Mouse (Mus musculus) CD4-positive, CD25-positive, alpha-beta regulatory T cell, adult 2 months (primary cell): ENCODE results near the gene Col13a1.

ENCODE experiments used
- DNase-seq: peaks from one replicate; pipeline ENCODE4 v3.0.0-alpha.2; 2012; ENCODE audit warnings: low read depth, low spot score

Col13a1 gene

GRCm38 (mm10) chr10:61968003-61968553, 10.8 kb downstream of the Col13a1 start:
- DNase-seq = no peak

DNA sequence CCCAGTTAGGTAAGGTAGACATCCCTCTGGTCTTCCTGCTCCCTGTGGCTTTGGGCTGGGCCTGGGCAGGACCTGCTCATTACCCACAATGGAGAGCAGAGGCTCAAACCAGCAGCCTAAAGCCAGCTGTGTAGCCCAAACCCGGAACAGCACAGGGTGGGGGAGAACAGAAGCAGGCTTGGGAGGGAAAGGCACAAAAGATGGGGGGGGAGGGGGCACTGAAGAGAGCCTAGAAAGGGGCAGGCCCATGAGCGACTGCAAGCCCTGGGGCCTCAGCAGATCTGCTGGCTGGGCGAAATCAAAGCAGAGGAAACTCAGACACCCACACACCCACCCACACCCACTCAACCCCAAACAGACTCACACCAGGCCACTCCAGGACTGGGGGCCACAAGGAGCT, 11.7 kb downstream of the Col13a1 start:
- no peak for DNase-seq

DNA sequence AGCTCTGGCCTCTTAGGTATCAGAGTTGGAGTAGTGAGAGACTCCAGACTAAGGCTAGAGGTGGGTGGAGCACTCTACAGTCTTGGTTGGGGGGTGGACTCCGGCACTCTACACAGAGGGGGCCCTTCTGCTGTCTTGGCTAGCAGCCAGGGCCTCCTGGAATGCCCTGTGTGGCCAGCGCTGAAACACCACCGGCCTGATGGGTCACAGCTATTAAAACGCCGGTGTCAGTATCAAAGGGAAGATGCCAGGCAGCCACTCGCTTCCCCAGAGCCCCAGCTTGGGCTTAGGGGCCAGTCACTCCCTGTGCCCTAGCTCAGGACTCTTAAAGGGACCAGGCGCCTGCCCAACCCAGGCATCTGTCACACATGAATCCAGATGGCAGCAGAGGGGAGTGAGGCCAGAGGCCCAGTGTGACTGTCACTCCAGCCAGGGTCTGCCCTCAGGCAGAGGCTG, 13.5 kb downstream of the Col13a1 start:
- DNase-seq = no peak

- no peak for DNase-seq
These were observed 22.2 kb downstream of the Col13a1 start for GRCm38 (mm10) chr10:61956718-61957117.

DNA sequence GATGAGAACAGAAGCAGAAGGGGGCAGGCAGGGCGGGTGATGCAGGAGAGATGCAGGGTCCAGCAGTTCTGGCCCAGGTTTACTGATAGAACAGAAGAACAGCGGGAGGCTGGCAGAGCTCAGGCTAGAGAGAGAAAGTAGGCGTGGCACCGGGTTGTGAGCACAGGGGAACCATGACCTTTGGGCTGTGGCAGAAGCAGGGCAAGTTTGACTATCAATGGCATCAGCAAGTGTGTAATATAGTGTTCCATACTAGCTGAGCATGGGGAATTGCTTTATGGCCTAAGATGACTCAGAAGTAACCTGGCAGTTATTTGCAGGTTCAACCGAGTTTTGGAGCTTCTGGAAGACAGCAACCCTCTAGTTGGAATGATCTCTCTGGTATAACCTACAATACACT, 25.0 kb downstream of the Col13a1 start:
- DNase-seq = no peak

GRCm38 (mm10) chr10:61949542-61949941, 29.4 kb downstream of the Col13a1 start:
- no peak for DNase-seq

GRCm38 (mm10) chr10:61944386-61944785, 34.5 kb downstream of the Col13a1 start:
- DNase-seq = no peak

- no peak for DNase-seq
These were observed 35.4 kb downstream of the Col13a1 start for GRCm38 (mm10) chr10:61943480-61943879.

DNA sequence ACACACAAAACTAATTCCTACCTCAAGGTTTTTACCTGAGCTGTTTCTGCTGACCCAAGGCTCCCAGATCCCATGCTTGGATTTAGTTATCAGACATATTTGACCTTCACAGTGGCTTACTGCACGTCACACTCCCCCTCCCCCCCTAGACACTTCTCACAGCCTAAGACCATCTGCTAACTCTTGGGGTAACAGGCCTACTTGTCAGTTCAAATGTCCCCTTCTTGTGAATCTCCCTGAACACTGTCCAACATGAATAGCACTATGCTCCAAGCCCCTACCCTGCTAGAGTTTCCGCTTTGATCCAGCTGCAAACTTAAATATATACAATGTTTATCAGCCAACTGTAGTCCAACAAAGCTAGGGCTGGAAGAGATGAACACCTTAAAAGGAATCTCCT, 36.2 kb downstream of the Col13a1 start:
- no peak for DNase-seq

DNA sequence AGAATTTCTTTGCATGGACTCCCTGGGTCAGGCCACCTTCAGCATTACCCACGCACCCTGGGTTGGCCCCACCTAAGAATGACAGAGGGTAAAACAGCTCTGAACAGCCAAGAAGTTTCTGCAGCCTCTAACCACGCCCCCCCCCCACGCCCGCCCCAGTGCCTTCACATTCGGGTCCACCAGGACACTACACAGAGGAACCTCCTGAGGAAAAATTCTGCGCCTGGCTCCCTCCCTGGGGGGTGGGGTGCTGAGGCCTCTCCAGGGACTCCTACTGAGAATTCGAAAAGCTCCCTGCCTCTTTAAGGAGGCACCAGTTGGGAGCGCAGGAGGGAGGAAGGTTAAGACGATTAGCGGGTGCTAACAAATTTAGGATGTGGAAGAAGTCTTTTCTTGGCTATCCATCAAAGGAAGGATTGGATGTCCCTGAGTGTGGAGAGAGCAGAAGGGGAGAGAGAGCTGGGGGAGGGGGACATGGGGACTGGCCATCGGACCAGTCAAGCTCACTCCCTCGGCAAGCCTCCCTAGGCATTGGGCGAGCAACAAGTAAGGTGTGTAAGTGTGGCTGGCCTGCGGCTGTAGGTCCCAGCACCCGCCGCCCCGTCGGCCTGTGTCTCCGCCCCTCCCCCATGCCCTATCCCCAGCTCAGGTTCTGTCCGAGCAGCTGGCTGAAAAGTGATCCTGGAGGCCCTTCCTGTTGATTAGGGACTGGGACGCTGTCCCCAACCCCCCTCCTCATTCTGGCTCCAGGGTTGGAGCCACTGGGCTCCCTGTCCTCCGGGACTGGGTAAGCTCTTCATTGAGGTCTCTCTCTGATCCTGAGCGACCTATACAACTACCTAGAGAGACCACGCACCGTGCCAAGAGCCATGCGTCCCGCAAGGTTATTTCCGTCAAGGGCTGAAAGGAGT, 42.4 kb downstream of the Col13a1 start:
- DNase-seq = no peak

DNA sequence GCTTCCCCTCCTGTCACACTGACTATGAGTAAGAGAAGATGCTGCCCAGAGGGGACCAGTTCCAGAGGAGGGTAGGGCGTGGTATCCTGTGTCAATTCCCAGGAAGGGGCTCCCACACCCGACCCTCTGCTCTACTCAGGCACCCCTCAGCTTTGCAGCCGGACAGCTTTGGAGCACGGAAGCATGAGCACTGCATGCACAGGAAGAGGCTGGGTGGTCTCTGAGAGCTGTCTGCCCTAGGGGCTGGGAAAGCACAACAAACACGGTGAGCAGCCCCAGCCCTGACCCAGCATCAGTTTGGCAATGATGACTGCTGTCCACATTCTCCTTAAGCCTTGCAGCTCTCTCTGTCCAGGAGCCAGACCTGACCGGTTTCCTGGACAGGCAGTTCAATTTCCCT, 47.2 kb downstream of the Col13a1 start:
- no peak for DNase-seq

- no peak for DNase-seq
These were observed 49.0 kb downstream of the Col13a1 start for GRCm38 (mm10) chr10:61929901-61930300.

GRCm38 (mm10) chr10:61928725-61929651, 49.9 kb downstream of the Col13a1 start:
- no peak for DNase-seq

DNA sequence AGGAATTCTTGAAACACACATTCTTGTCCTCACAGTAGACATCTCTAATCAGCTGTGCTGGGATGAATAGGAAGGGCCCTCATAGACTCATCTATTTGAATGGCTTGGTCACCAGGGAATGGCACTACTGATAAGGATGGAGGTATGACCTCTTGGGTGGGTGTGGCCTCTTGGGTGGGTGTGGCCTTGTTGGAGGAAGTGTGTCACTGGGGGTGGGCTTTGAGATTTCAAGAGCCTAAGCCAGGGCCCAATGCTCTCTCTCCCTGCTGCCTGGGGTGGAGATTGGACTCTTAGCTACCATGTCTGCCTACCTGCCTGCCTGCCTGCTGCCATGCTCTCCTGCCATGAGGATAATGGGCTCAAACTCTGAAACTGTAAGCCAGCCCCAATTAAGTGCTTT, 53.2 kb downstream of the Col13a1 start:
- DNase-seq = no peak

DNA sequence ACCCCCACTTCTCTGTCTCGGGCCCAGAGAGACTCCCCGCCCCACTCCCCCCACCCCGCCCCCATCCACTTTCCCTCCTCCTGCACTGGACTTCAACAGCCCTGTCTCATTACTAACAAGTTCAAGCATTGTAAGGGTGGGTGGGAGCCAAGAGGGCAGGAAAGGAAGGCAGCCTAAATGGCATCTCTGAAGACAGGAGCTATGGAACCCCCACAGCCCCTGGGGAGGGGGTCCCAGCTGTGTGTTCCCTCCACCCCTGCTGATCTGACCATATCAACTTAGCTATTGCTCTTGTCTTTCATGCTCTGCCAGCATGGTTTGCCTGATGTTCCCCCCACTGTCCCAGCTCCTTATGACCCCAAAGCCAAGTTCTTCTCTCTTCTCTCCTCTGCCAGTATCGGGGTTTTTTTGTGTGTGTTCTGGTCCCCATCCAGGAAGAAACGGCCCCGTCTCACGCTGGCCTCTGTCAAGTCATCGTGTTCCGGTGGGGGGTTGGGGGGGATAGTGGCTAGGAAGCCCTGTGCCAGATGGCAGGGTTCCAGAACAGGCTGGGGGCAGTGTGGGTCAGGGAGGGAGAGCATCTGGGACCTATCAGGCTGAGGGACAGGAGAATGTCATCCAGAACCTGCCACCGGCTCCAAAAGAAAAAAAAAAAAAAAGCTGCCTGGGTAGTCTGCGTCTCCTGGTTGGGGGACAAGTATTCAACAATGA, 58.1 kb downstream of the Col13a1 start:
- no peak for DNase-seq

GRCm38 (mm10) chr10:61919924-61920654, 58.8 kb downstream of the Col13a1 start:
- no peak for DNase-seq

- no peak for DNase-seq
These were observed 59.4 kb downstream of the Col13a1 start for GRCm38 (mm10) chr10:61919496-61919895.

GRCm38 (mm10) chr10:61917066-61917465, 61.8 kb downstream of the Col13a1 start:
- no peak for DNase-seq

DNA sequence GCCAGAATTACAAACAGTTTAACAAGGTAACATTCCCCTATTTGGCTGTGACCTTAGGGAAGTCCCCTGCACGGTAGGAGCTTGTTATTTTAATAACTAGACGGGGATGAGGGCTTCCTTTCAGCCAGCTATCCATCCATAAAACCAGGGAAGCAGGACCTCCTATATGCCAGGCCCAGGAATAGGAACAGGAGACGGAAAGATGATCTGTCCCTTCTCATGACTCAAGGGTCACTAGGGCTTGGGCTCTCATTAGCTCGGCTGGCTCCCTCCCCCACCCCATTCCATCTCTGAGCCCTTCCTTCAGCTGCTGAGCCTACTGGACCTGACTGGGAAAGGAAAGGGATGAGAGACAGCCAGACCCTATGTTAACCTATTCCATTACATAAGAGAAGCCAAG, 67.1 kb downstream of the Col13a1 start:
- DNase-seq = no peak

DNA sequence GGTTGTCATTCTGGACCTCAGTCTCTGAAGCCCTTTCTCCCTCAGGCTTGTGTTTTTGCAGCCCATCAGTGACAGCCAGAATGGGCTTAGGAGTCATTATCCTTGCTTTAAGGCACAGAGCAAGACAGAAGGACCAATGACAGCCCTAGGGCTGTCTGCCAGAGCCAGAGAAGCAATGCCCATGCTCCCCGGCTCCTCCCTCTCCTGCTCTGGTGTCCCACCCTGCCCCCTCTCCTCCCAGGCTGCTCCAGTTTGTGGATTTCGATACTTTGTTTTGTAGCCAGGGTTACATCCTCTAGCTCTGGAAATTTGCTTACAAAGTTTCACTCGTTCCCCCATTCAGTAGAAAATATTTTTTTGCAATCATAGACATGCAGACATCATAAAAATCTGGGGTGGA, 69.9 kb downstream of the Col13a1 start:
- DNase-seq = no peak

- peak; percentile 36 for DNase-seq
These were observed 72.7 kb downstream of the Col13a1 start for GRCm38 (mm10) chr10:61906226-61906625.
